Mouse (Mus musculus): ENCODE results near the gene Stau1. TPM values are rescaled to one million over a fixed set of nuclear protein-coding genes. Genes with fewer than 3 reads are reported as not detected.
A peak's percentile ranks its signal among the peaks of the same experiment; 100 is the strongest.
"Not testable (repeated sequence)": the region's sequence is repeated elsewhere in the genome, so short reads cannot be mapped to it uniquely, and the experiment has no call there.

Stau1 gene
- polyA plus RNA-seq (2012; rRNA removed): 20.5 and 24.6 TPM in 2 replicates

DNA sequence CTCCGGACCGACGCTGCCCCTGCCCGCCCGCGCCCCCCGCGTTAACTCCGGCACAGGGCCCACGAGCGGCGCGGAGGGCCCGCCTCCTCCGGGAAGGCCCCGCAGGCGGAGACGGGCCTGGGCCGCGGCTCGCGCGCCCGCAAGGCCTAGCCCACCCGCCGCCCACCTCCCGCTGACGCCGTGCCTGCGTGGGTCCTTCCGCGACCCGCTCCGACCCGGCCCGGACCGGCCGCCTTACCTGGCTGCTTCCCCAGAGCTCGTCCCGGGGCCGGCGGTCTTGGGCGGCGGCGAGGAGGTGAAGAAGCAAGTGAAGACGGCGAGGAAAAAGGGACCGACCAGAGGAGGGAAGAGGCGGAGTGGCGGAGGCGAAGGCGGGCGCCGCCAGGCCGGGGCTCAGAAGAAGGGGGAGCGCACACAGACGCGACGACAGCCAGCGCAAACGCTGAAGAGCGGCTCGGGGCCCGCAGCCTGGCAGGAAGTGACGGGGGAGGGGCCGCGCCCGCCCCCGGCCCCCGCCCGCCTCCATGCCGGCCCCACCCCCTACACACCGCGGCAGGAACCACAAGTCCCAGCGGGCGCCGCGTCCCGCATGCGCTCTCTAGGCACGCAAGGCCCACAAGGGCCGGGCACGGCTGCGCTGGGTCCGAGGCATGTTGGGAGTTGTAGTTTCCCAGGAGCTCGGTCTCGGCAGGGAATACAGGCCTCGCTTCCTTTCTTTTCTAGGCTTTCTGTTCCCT, at the start of gene Stau1:
Stau1 (minus strand) TSS at position 504 of the 737 bp plus-strand sequence.
- peak; percentile 88 for DNase-seq (ENCODE audit: low read depth, low spot score)
- under 1% methylated on average over 87 of the region's 88 CpGs for WGBS

DNA sequence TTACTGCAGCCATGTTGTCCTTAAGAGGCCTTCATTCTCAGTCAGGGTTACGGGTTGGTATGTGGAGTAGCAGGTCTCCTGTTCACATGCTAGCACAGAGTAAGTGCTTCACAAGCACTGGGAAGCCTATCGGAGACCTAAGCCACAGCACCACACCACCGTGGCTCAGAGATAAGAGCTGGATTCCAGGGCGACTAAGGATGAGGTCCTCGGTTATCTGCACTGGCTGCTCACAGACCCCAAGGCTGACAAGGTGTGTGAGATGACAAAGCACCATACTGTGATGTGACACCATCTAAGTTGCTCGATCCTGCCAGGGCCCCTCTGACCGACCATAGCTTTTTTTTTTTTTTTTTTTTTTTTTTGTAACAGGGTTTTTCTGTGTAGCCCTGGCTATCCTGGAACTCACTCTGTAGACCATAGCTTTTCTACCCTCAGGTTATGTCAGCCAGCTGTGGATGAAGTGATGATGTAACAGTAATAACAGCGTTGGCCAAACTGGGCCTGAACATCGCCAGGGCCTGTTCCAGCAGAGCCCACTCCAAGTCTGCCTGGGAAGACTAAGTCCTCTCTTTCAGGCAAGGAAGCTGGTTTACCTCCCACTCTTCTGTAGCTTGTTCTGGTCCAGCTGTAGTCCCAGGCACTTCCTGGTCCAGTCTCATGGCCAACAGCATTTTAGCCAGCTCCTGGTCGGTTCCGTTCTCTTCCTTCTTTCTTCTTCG, 47.5 kb upstream of the Stau1 start:
- no peak for DNase-seq (ENCODE audit: low read depth, low spot score)

DNA sequence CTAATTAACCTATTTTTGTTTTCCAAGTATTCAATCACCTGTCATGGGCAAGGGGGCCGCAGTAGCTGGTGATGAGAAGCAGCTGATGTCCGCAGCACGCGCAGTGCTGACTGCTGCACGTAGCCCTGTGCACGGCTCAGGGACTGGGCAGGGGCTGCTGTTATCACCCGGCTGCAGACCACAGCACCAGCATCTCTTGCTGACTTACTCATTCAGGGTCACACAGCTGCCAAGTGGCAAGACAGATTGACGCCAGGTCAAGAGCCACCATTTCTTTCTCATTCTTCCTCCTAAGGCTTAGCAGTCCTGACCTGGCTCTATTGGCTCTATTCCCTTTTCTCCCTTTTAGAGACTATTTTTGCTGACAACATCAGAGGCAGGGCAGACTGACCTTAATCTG, 43.3 kb upstream of the Stau1 start:
- no peak for DNase-seq (ENCODE audit: low read depth, low spot score)
- 92% methylated on average over 8 of the region's 8 CpGs for WGBS

More for the DNA sequence above, 47.5 kb upstream of the Stau1 start:
- 91% methylated on average over 12 of the region's 12 CpGs for WGBS

DNA sequence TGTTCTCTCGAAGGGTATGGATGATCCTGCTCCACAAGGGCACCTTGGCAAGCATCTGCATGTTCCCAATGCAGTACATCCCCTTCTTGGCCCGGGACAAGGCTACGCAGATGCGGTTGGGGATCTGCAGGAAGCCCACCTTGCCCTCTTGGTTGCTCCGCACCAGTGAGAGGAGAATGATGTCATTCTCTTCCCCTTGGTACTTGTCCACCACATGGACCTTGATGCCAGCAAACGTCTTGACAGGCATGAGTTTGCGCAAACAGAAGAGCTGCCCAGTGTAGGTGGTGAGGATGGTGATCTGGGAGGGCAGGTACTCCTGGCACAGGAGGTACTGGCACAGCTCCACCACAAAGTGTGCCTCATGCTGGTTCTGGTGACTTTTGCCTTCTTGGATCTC, 42.6 kb upstream of the Stau1 start:
- 81% methylated on average over 7 of the region's 7 CpGs for WGBS
- DNase-seq (ENCODE audit: low read depth, low spot score): no peak

DNA sequence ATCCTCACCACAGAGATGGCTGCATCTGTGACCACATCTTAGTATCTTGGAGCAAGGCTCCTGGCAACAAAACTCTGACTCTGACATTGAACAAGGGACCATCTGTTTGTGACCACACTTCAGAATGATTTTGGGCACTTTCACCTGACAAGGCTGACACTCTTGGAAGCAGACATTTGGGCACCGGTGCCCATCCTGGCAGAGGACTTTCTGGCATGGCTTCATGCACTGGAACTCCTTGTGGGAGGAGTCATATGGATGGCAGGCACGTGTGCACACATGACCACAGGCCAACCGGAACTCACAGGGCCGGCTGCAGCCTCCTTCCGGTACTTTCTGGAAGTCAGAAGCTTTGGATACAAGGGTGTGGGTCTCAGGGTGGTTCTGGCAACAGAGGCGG, 42.2 kb upstream of the Stau1 start:
- DNase-seq (ENCODE audit: low read depth, low spot score): no peak
- 81% methylated on average over 6 of the region's 6 CpGs for WGBS

DNA sequence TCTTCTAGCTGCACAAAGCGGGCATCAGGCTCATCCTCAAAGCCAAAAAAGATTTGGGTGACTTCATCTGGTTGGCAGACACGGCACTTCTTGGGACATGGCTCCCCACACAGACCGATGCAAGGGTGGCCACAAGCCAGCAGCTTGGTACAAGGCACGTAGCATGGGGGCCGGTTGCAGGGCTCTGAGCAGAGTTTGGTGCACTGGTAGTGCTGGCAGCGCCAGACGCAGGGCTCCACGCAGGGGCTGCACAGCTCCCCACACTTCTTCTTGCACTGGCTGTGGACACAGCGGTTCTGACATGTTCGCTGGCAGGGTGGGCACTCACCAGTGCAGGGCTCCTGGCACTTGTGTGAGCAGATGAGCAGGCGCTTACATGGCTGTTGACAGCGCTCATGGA, 41.6 kb upstream of the Stau1 start:
- no peak for DNase-seq (ENCODE audit: low read depth, low spot score)
- 94% methylated on average over 12 of the region's 12 CpGs for WGBS

DNA sequence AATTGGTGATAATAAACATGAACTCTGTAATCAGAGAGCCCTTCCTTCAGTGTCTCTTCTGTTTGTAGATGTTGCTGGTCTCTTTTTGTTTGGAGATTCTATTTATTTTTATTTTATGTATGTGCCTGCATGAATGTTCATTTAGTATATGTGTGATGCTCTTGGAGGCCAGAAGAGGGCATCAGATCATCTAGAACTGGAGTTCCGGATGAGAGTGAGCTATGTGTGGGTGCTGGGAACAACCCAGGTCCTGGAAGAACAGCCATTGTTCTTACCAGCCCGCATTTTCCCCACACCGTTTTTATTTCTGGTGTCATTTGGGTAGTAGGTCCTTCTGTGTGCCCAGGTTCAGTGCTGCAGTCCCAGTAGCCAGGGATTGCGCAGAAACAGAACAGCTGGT, 34.4 kb upstream of the Stau1 start:
- DNase-seq (ENCODE audit: low read depth, low spot score): no peak
- 95% methylated on average over 4 of the region's 4 CpGs for WGBS

DNA sequence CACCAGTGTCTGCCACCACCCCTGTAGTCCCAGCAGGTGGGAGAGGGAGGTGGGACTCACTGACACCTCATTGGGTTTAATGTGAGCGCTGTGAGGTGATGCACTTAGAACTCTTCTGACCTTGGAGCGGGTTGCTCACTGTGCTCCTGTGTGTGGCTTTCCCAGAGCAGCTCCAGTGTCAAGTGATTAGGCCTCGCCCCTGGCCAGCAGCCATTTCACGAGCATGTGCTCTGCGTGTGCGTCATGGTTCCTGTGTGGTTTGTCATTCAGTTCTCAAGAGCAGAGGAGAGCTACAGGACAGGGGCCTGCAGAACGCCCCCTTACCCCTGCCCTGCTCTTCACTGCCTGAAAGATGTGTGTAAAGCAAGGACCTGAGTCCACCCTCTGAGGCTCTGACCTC, 32.5 kb upstream of the Stau1 start:
- WGBS: 87% methylated on average over 7 of the region's 7 CpGs
- no peak for DNase-seq (ENCODE audit: low read depth, low spot score)

DNA sequence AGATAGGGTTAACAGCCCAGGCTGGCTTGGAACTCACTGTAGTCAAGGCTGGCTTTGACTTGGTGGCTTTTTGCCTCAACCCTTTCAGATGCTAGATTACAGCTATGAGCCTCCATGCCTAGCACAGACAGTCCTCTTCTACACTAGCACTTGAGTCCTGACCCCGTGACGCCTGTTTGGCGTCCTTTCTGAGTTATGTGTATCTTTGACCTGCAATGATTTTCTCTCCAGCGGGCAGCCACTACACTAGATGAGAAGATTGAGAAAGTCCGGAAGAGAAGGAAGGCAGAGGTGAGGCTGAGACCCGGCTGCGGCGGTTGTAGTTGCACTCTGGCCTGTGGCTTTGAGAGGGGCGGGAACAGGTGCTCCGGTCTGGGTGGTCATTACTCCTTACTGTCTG, 23.3 kb upstream of the Stau1 start:
- DNase-seq (ENCODE audit: low read depth, low spot score): no peak
- 91% methylated on average over 10 of the region's 10 CpGs for WGBS

DNA sequence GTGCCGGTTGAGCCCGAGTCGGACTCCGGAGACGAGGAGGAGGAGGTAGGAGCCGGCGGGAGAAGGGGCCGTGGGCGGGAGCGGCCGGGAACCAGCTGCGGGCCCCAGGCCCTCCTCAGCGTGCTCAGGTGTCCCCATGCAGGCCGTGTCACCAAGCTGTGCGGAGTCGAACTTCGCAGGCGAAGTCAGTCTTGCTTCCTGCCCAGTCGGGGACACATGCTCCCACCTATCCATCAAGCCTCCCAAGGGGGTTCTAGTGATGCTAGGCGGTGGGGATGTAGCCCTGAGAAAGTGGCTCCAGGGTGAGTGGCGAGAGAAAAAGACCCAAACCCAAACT, 19.3 kb upstream of the Stau1 start:
- no peak for DNase-seq (ENCODE audit: low read depth, low spot score)
- under 1% methylated on average over 21 of the region's 21 CpGs for WGBS

DNA sequence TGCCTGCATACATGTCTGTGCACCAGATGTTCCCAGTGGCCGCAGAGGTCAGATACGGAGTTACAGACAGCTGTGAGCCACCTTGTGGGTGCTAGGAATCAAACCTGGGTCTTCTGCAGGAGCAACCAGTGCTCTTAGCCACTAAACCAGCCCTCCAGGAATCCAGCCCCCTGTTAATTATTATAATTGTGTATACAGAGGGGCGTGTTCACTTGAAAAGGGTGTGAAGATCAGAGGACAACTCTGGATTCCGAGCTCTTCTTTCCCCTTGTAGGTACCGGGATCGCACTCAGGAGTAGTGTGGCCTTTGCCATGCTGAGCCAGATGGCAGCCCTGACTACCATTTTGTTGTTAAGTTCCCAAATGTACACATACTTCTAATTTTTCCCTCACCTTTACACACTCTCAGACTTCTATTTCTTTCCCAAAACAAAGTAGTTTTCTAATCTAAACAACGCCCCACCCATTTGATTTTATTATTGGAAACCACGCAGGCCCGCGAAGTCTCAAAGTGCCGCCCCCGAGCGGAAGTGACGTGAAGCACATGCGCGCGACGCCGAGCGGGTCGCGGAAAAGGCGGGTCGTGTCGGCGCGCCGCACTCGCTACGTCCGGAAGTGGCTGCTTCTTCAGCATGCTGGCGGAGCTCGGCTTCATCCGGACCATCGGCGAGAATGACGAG, 18.7 kb upstream of the Stau1 start, which contains the start of gene Ddx27:
Ddx27 (plus strand) TSS at position 492 of the 680 bp plus-strand sequence.
- DNase-seq (ENCODE audit: low read depth, low spot score): peak; percentile 82
- WGBS: 2% methylated on average over 37 of the region's 37 CpGs

DNA sequence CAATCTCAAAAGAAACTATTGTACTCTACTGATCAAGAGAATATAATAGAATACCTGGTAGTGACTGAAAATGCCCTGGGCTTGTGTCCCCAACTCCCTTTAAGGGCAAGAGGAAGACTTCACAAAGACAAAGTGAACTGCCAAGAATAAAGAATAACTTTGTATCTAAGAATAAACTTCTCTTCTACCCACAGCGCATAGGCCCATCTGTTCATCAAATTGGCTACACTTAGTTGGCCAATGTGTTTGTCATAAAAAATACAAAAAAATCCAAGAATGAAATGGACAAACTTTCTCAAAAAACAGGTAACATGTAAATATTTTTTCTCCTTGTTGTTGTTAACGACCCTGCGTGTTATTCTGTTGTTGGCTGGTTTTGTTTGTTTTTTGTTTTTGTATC, 14.4 kb upstream of the Stau1 start:
- DNase-seq (ENCODE audit: low read depth, low spot score): no peak
- 85% methylated on average over 3 of the region's 3 CpGs for WGBS

DNA sequence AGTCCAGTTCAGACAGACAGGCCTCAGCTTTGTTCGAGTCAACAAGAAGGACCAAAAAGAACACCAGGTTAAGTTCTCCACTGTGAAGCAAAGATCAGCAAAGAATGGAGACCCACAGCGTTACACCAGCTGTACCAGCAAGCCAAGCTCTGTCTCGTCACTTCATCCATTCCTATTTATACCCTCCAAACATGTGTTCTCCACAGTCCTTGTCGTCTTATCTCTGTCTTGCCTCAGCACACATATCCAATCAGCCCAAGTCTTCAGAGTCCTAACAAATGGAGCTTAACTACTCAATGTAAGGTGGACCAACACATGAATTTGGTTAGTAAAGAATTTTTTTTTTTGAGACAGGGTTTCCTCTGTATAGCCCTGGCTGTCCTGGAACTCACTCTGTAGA, 13.4 kb upstream of the Stau1 start:
- 82% methylated on average over 4 of the region's 4 CpGs for WGBS
- no peak for DNase-seq (ENCODE audit: low read depth, low spot score)

DNA sequence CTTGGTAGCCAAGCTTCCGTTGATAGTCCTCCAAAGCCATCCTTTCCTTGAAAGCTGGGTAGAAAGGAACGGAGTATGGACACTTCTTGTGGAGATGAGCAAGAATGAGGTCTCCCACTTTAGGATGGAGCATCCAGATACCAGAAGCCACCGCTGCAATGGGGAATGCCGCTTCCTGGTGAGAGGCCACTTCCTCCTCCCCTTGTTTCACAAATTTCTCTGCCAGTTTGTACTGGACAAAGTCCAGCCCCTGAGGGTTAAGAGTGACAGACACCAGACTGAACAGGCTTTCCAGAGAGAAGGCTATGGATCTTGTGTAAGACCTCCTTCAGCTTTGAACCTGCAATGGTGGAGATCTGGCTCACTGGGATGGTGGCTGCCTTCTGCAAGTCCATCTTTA, 11.5 kb upstream of the Stau1 start:
- DNase-seq (ENCODE audit: low read depth, low spot score): not testable (repeated sequence)
- 46% methylated on average over 4 of the region's 4 CpGs for WGBS

DNA sequence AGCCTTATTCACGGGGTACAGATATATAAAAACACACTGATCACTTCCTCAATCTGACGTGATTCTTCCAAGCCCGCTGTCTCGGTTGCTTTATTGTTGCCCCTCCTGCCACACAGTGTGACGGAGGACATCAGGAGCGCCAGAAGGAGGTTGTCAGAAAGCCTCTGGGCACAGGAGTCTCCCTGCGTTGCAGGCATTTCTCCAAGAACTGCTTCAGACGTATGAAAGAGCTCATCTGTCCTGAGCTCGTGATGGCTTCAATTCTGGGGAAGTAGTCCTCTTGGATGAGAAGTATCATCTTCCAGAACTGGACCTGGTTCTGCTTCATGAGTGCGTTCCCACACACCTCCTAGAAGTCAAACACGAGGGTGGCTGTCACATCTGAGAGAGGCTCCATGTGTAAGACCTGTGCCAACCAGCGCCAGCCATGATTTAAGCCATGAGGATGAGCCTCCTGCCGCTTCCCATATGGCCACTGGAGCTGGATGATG, 10.9 kb upstream of the Stau1 start:
- DNase-seq (ENCODE audit: low read depth, low spot score): no peak
- WGBS: 50% methylated on average over 13 of the region's 13 CpGs

DNA sequence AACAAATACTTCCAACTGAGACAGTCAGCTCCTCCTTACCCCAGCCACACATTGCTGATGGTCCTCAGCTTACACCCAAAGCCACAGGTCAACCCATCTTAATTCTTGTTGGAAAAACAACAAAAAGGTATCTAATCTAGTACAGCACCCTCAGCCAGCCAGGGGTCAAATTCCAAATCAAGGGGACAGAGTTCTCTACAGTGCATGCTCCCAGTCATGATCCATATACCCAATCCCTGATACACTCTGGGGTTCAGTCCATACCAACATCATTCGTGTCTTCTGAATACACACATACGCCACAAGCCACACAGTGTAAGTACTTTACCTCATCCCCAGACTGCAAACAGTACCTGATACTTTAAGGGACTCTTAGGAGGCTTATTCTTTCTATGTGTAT, 10.3 kb upstream of the Stau1 start:
- 87% methylated on average over 2 of the region's 2 CpGs for WGBS
- no peak for DNase-seq (ENCODE audit: low read depth, low spot score)

DNA sequence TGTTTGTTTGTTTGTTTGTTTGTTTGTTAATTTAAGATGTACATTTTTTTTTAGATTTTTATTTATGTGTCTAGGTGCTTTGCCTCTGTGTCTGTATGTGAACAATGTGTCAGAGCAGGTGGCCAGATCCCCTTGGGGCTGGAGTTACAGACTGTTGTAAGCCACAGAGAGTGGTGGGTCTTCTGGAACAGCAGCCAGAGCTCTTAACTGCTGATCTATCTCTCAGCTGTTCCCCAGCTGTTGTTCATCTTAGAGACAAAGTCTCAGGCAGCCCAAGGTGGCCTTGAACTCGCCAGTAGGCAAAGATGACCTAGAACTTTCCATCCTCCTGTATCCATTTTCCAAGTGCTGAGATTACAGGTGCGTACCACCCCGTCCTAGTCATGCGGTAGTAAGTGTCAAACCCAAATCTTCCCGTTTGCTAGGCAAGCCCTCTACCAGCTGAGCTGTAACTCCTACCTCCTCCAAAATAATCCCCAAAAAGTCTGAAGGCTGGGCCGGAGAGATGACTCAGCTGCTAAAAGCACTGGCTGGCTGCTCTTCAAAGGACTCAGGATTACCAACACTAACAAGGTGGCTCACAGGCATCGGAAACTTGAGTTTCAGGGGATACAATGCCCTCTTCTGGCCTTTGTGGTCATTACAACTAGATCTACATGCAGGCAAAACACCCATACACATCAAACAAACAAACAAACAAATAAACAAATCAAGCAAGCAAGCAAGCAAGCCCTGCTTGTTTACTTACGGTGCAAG, 8.2 kb upstream of the Stau1 start:
- DNase-seq (ENCODE audit: low read depth, low spot score): no peak
- WGBS: 37% methylated on average over 8 of the region's 8 CpGs

DNA sequence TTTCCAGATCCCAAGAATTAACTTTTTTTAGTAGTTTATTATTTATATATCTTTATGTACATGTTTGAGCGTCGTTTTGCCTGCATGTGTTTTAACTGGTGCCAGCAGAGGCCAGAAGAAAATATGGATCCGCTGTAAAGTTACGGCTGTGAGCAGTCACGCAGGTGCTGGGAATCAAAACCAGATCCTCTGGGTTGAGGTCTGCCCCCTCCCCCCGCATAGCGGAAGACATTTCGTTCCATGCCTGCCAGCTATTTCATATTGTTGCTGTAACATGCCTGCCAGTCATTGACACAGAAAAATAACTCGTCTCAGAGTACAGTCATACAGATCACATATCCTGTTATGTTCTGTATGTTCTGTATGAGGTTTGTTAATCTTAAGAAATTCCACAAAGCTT, 5.4 kb upstream of the Stau1 start:
- no peak for DNase-seq (ENCODE audit: low read depth, low spot score)
- 74% methylated on average over 9 of the region's 9 CpGs for WGBS

DNA sequence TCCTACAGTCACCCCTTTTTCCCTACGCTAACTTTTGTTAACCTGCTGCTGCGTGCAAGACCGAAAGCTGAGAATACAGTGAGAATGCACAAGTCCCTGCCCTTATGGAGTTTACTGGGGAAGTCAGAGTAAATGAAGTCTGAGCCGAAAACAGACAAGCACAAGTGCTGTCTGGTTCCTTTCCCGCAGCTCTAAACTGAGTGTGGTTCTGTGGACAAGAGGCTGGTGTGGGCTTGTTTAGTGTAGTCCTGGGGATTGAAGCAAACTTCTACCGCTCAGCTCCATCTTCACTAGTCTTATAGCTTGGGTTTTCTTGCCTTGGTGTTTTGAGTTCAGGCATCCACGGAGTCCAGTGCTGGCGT, 415 bp upstream of the Stau1 start:
- WGBS: 34% methylated on average over 8 of the region's 8 CpGs

More for the DNA sequence above, 415 bp upstream of the Stau1 start:
- DNase-seq (ENCODE audit: low read depth, low spot score): no peak
